Mouse (Mus musculus) CH12.LX (cell line): Measurements from ENCODE around the gene Tmem158. TPM values are rescaled to one million over a fixed set of nuclear protein-coding genes. Genes with fewer than 3 reads are reported as not detected.

Experiments
- DNase-seq: peaks from one replicate; pipeline ENCODE4 v3.0.0-alpha.2; 2013; ENCODE audit errors: extremely low read depth
- H3K27ac ChIP-seq: 2 replicates; pipeline ENCODE4 v1.5.1; 2012; ENCODE audit warnings: low read depth, mild to moderate bottlenecking, control low read depth, moderate library complexity; ENCODE audit not compliant: insufficient read depth
- H3K27me3 ChIP-seq: replicated peaks from 2 replicates; pipeline ENCODE3; 2012; ENCODE audit warnings: inconsistent platforms
- H3K36me3 ChIP-seq, 2 experiments: replicated peaks in 1 of 2; 2 replicates each; pipeline versions ENCODE3 to v1.6.1; 2012; ENCODE audit warnings: inconsistent platforms in 1 of 2, low read length in 1 of 2, mild to moderate bottlenecking in 1 of 2, mixed read lengths in 1 of 2, moderate library complexity in 1 of 2; ENCODE audit not compliant: control insufficient read depth in 1 of 2, insufficient read depth in 1 of 2
- H3K4me1 ChIP-seq, 2 experiments: 2 replicates each; pipeline ENCODE4 v1.6.1; 2012; ENCODE audit warnings: inconsistent platforms in 1 of 2, moderate library complexity in 1 of 2; ENCODE audit not compliant: insufficient read depth in 2 of 2, control insufficient read depth in 1 of 2
- H3K4me2 ChIP-seq: 2 replicates; pipeline ENCODE4 v1.6.1; 2012; ENCODE audit warnings: low read depth, mild to moderate bottlenecking, control low read depth; ENCODE audit not compliant: poor library complexity, insufficient read depth, severe bottlenecking
- H3K4me3 ChIP-seq, 3 experiments: fragments of 150-350 bp in 1 of 3; sonication (generic) in 1 of 3; replicated peaks in 1 of 3; 2 replicates each; pipeline versions ENCODE3 to v1.5.1; 2011 to 2012; ENCODE audit warnings: low read depth in 2 of 3, low read length in 2 of 3, mild to moderate bottlenecking in 2 of 3, moderate library complexity in 2 of 3, control low read depth in 1 of 3, improper control_type of control experiment in 1 of 3, inconsistent platforms in 1 of 3, mixed read lengths in 1 of 3; ENCODE audit not compliant: poor library complexity in 1 of 3
- H3K79me2 ChIP-seq: replicated peaks from 2 replicates; pipeline ENCODE4 v1.6.1; 2012; ENCODE audit warnings: mild to moderate bottlenecking, moderate library complexity; ENCODE audit not compliant: control insufficient read depth, poor library complexity, insufficient read depth, severe bottlenecking; ENCODE audit errors: extremely low read depth
- H3K9ac ChIP-seq: 2 replicates; pipeline ENCODE4 v1.6.1; 2012; ENCODE audit warnings: low read depth, mild to moderate bottlenecking, control low read depth, moderate library complexity; ENCODE audit not compliant: insufficient read depth
- H3K9me3 ChIP-seq: replicated peaks from 2 replicates; pipeline ENCODE3; 2012; ENCODE audit warnings: low read length, inconsistent platforms, mixed read lengths
- CHD2 ChIP-seq: IDR thresholded peaks from 2 replicates; pipeline ENCODE4 v1.6.1; 2011; ENCODE audit warnings: low read length, improper control_type of control experiment
- CTCF ChIP-seq, 2 experiments: IDR thresholded peaks in 1 of 2; conservative IDR thresholded peaks in 1 of 2; 2 replicates each; pipeline ENCODE4 v1.5.1; 2011 to 2012; ENCODE audit warnings: low read depth in 2 of 2, low read length in 2 of 2, improper control_type of control experiment in 1 of 2, inconsistent platforms in 1 of 2, mild to moderate bottlenecking in 1 of 2, moderate library complexity in 1 of 2
- ELF1 ChIP-seq: IDR thresholded peaks from 2 replicates; pipeline ENCODE4 v1.6.1; 2014; ENCODE audit warnings: low read depth, mild to moderate bottlenecking, inconsistent platforms, low read length, improper control_type of control experiment
- EP300 ChIP-seq: IDR thresholded peaks from 2 replicates; pipeline ENCODE4 v1.6.1; 2011; ENCODE audit warnings: low read length, improper control_type of control experiment
- ETS1 ChIP-seq: conservative IDR thresholded peaks from 2 replicates; pipeline ENCODE4 v1.6.1; 2012; ENCODE audit warnings: low read depth, mild to moderate bottlenecking, inconsistent platforms, low read length, improper control_type of control experiment, moderate library complexity
- HCFC1 ChIP-seq: IDR thresholded peaks from 2 replicates; pipeline ENCODE4 v1.6.1; 2012; ENCODE audit warnings: low read depth, mild to moderate bottlenecking, inconsistent platforms, low read length, improper control_type of control experiment
- IRF4 ChIP-seq: IDR thresholded peaks from 2 replicates; pipeline ENCODE4 v1.6.1; 2014; ENCODE audit warnings: low read depth, mild to moderate bottlenecking, inconsistent platforms, low read length, improper control_type of control experiment
- JUND ChIP-seq: conservative IDR thresholded peaks from 2 replicates; pipeline ENCODE4 v1.6.1; 2011; ENCODE audit warnings: low read depth, low read length, improper control_type of control experiment
- KAT2A ChIP-seq: IDR thresholded peaks from 2 replicates; pipeline ENCODE4 v1.6.1; 2012; ENCODE audit warnings: low read length, improper control_type of control experiment, inconsistent platforms; ENCODE audit not compliant: insufficient replicate concordance
- MAFK ChIP-seq: IDR thresholded peaks from 2 replicates; pipeline ENCODE4 v1.6.1; 2011; ENCODE audit warnings: low read length, improper control_type of control experiment; ENCODE audit not compliant: insufficient replicate concordance
- MAZ ChIP-seq: IDR thresholded peaks from 2 replicates; pipeline ENCODE4 v1.6.1; 2012; ENCODE audit warnings: low read depth, mild to moderate bottlenecking, inconsistent platforms, low read length, improper control_type of control experiment, moderate library complexity
- MYC ChIP-seq: IDR thresholded peaks from 2 replicates; pipeline ENCODE4 v1.6.1; 2011; ENCODE audit warnings: low read depth, mild to moderate bottlenecking, improper control_type of control experiment, low read length
- NRF1 ChIP-seq: IDR thresholded peaks from 2 replicates; pipeline ENCODE4 v1.6.1; 2014; ENCODE audit warnings: low read depth, mild to moderate bottlenecking, inconsistent platforms, low read length, improper control_type of control experiment, moderate library complexity
- POLR2AphosphoS2 ChIP-seq: IDR thresholded peaks from 2 replicates; pipeline ENCODE4 v1.6.1; 2011; ENCODE audit warnings: low read depth, low read length, improper control_type of control experiment
- RAD21 ChIP-seq: IDR thresholded peaks from 2 replicates; pipeline ENCODE4 v1.6.1; 2011; ENCODE audit warnings: low read depth, mild to moderate bottlenecking, low read length, improper control_type of control experiment, moderate library complexity
- RCOR1 ChIP-seq: conservative IDR thresholded peaks from 2 replicates; pipeline ENCODE4 v1.6.1; 2012; ENCODE audit warnings: low read depth, mild to moderate bottlenecking, inconsistent platforms, low read length, improper control_type of control experiment
- SIN3A ChIP-seq: IDR thresholded peaks from 2 replicates; pipeline ENCODE4 v1.6.1; 2012; ENCODE audit warnings: low read length, improper control_type of control experiment, inconsistent platforms
- SMC3 ChIP-seq: IDR thresholded peaks from 2 replicates; pipeline ENCODE4 v1.6.1; 2011; ENCODE audit warnings: low read depth, low read length, improper control_type of control experiment
- TBP ChIP-seq: conservative IDR thresholded peaks from 2 replicates; pipeline ENCODE4 v1.6.1; 2011; ENCODE audit warnings: low read depth, low read length, improper control_type of control experiment
- TCF12 ChIP-seq: IDR thresholded peaks from 2 replicates; pipeline ENCODE4 v1.6.1; 2014; ENCODE audit warnings: low read depth, mild to moderate bottlenecking, inconsistent platforms, low read length, improper control_type of control experiment
- USF1 ChIP-seq: IDR thresholded peaks from 2 replicates; pipeline ENCODE4 v1.6.1; 2014; ENCODE audit warnings: low read depth, mild to moderate bottlenecking, inconsistent platforms, low read length, improper control_type of control experiment
- ZC3H11A ChIP-seq: IDR thresholded peaks from 2 replicates; pipeline ENCODE4 v1.6.1; 2012; ENCODE audit warnings: low read depth, mild to moderate bottlenecking, inconsistent platforms, low read length, improper control_type of control experiment
- ZKSCAN1 ChIP-seq: IDR thresholded peaks from 2 replicates; pipeline ENCODE4 v1.6.1; 2012; ENCODE audit warnings: low read depth, inconsistent platforms, low read length, improper control_type of control experiment, borderline replicate concordance
- ZMIZ1 ChIP-seq: IDR thresholded peaks from 2 replicates; pipeline ENCODE4 v1.6.1; 2012; ENCODE audit warnings: low read depth, mild to moderate bottlenecking, inconsistent platforms, low read length, improper control_type of control experiment
- dilution Hi-C: fragments of 300-500 bp; cut with MboI; formaldehyde crosslinking; loops from 2 replicates; pipeline ENCODE4 v1.14.3; 2020; ENCODE audit warnings: low sequenced_read_pairs; ENCODE audit not compliant: extremely low pct_unique_long_range_greater_than_20kb, extremely low pct_ligation_motif_present
- in situ Hi-C: fragments of 300-500 bp; cut with MboI; formaldehyde crosslinking; loops from 3 replicates; pipeline ENCODE4 v1.14.3; 2019; ENCODE audit warnings: low sequenced_read_pairs, low pct_ligation_motif_present, low pct_unique_long_range_greater_than_20kb, mixed read lengths
- polyA plus RNA-seq: library from polyadenylated mRNA; unstranded; fragments of >175 nt; gene quantifications from 2 replicates; pipeline ENCODE4 v1.2.1, GENCODE M21; 2012; ENCODE audit warnings: low read depth; ENCODE audit not compliant: insufficient read length
- total RNA-seq, 2 experiments: library from RNA; depleted of rRNA; stranded (reverse); fragments of 300-350 nt in 1 of 2; fragments of >200 nt in 1 of 2; gene quantifications; 2 replicates each; pipeline ENCODE4 v1.2.3; 2012 to 2014

Tmem158 gene
- total and polyA plus RNA-seq, 3 experiments, result 2.1 to 7.3 (median 2.4) TPM

- TF ChIP-seq RAD21 (no peak), RCOR1 (no peak), ETS1 (no peak), TCF12 (no peak), JUND (no peak)
- Histone ChIP-seq H3K4me1 (no peaks in the 10 kb centered on the region), H3K79me2 (no peaks in the 10 kb centered on the region), H3K9me3 (peaks cover 4% of the 10 kb centered on the region), H3K27ac (no peak overlapping the region), H3K4me2 (no peak overlapping the region), H3K4me3 (no peak overlapping the region), H3K27me3 (no peaks in the 10 kb centered on the region), H3K9ac (no peak overlapping the region), H3K36me3 (no peaks in the 10 kb centered on the region)
- DNase-seq, result no peak
- dilution Hi-C loops, result no loop called here
- in situ Hi-C loops, result no loop called here
Observed at GRCm38 (mm10) chr9:123297862-123298261, 37.3 kb upstream of the Tmem158 start.

GRCm38 (mm10) chr9:123296229-123296628, 35.7 kb upstream of the Tmem158 start:
- in situ Hi-C loops, result no loop called here
- peaks cover 4% of the 10 kb centered on the region for H3K9me3 ChIP-seq

GRCm38 (mm10) chr9:123294581-123294980, 34.0 kb upstream of the Tmem158 start:
- no peaks in the 10 kb centered on the region for H3K4me1 ChIP-seq
- dilution Hi-C loops (no loop called here), in situ Hi-C loops (no loop called here)
- TF ChIP-seq RCOR1 (no peak), SIN3A (no peak), ZMIZ1 (no peak), MYC (no peak), USF1 (no peak), IRF4 (no peak), NRF1 (no peak), MAZ (no peak), CHD2 (no peak), MAFK (no peak), TBP (no peak), ZC3H11A (no peak), KAT2A (no peak), ZKSCAN1 (no peak), HCFC1 (no peak), EP300 (no peak), ELF1 (no peak), ETS1 (no peak)
- H3K9me3 ChIP-seq, result peaks cover 4% of the 10 kb centered on the region
- no peak overlapping the region for H3K27ac ChIP-seq
- no peaks in the 10 kb centered on the region for H3K27me3 ChIP-seq
- DNase-seq, result no peak
- no peaks in the 10 kb centered on the region for H3K36me3 ChIP-seq
- no peak overlapping the region for H3K9ac ChIP-seq
- no peak overlapping the region for H3K4me2 ChIP-seq
- no peak overlapping the region for H3K4me3 ChIP-seq
- no peaks in the 10 kb centered on the region for H3K79me2 ChIP-seq

More at GRCm38 (mm10) chr9:123296229-123296628, 35.7 kb upstream of the Tmem158 start:
- H3K9ac ChIP-seq, result no peak overlapping the region
- H3K27me3 ChIP-seq, result no peaks in the 10 kb centered on the region
- TF ChIP-seq POLR2AphosphoS2 (no peak), MAFK (no peak), SMC3 (no peak), CTCF (conservative IDR thresholded peaks at IDR 0.05 in 1 of 2, IDR thresholded peaks at IDR 0.05 in 1 of 2; ENCODE audit: low read depth in 2 of 2, low read length in 2 of 2) (no peak), ZMIZ1 (no peak)
- no peaks in the 10 kb centered on the region for H3K4me1 ChIP-seq
- H3K27ac ChIP-seq, result no peak overlapping the region
- no peaks in the 10 kb centered on the region for H3K36me3 ChIP-seq
- H3K4me3 ChIP-seq, result no peak overlapping the region
- DNase-seq, result no peak
- dilution Hi-C loops, result no loop called here
- no peak overlapping the region for H3K4me2 ChIP-seq
- H3K79me2 ChIP-seq, result no peaks in the 10 kb centered on the region
